In the genomic region with DNA sequence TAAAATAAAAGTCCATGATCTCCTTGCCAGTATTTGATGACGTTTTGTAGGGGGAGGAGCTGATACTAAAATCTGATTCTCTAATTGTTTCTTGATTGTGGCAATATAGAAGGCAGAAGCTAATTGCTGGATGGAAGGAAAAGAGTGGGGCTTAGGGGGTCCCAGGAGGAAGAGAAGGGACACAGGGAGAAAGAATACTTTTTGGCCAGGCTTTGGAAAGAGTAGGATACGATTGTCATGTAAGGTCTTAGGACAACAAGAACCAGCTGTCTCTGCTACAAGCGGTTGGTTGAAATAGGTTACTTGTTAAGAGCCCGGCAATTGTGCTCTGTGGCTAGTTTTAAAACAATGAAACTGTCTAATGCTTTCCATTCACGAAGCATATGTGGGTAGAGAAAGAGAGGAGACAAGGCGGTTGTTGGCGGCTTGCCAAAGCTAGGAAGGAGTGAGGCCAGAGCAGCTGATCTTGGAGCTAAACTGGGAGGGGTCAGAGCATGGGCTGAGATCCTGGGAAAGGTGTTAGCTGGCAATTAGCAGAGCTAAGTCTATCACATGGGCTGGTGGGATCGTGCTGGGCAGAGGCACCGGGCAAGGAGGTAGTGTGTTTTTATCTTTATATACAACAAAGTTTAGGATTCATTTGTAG, we compare ENCODE assay signal across 10 mouse cellular contexts. TPM values are rescaled to one million over a fixed set of nuclear protein-coding genes. Genes with fewer than 3 reads are reported as not detected.
A peak's percentile ranks its signal among the peaks of the same experiment; 100 is the strongest.
DNase-seq lines count a peak whose midpoint lies in the region; ATAC-seq lines count a peak whose summit lies in the region.
"Had no signal": no experiment of that assay in that cellular context is flagged by ENCODE, and none has a peak within 500 bp of the region (broad histone marks: within the 10 kb centered on the region; RNA-seq: fewer than 3 reads in every experiment).

No protein-coding gene starts in this region.

- H3K9me3 ChIP-seq in forebrain, embryonic 11.5 days (ENCODE audit: control insufficient read depth, low read length) = no peaks in the 10 kb centered on the region
- H3K9me3 ChIP-seq in forebrain, embryonic 10.5 days = no peaks in the 10 kb centered on the region
- no peaks in the 10 kb centered on the region for H3K9me3 ChIP-seq in forebrain, embryonic 16.5 days (ENCODE audit: control insufficient read depth, low read length)

- H3K36me3 ChIP-seq in forebrain, embryonic 11.5 days (ENCODE audit: control insufficient read depth, insufficient read depth, low read length) = no peaks in the 10 kb centered on the region
- H3K36me3 ChIP-seq in forebrain, embryonic 10.5 days (replicated peaks) = no peaks in the 10 kb centered on the region
- H3K36me3 ChIP-seq in forebrain, embryonic 16.5 days (ENCODE audit: control insufficient read depth, insufficient read depth) = no peaks in the 10 kb centered on the region

- 59% methylated on average over 9 of the region's 9 CpGs for WGBS in forebrain, embryonic 11.5 days
- 78% methylated on average over 9 of the region's 9 CpGs for WGBS in forebrain, embryonic 10.5 days
- WGBS in forebrain, embryonic 16.5 days = 12% methylated on average over 9 of the region's 9 CpGs

- H3K4me3 ChIP-seq in forebrain, embryonic 11.5 days (ENCODE audit: low read depth, low read length) = no peak overlapping the region
- no peak overlapping the region for H3K4me3 ChIP-seq in forebrain, embryonic 10.5 days
- H3K4me3 ChIP-seq in forebrain, embryonic 16.5 days (replicated peaks; ENCODE audit: low read length) = no peak overlapping the region

- H3K27me3 ChIP-seq in forebrain, embryonic 11.5 days (ENCODE audit: control insufficient read depth, insufficient read depth, low read length) = no peaks in the 10 kb centered on the region
- H3K27me3 ChIP-seq in forebrain, embryonic 10.5 days (ENCODE audit: poor library complexity, severe bottlenecking) = no peaks in the 10 kb centered on the region
- no peaks in the 10 kb centered on the region for H3K27me3 ChIP-seq in forebrain, embryonic 16.5 days (replicated peaks; ENCODE audit: control insufficient read depth, insufficient read depth, low read length)
- H3K27me3 ChIP-seq: CH12.LX had no signal

- no peaks in the 10 kb centered on the region for H3K4me1 ChIP-seq in forebrain, embryonic 11.5 days (replicated peaks; ENCODE audit: control insufficient read depth, insufficient read depth, low read length)
- no peaks in the 10 kb centered on the region for H3K4me1 ChIP-seq in forebrain, embryonic 10.5 days
- H3K4me1 ChIP-seq in forebrain, embryonic 16.5 days (replicated peaks; ENCODE audit: control insufficient read depth, insufficient read depth, low read length) = peaks cover 6% of the 10 kb centered on the region

- no peak overlapping the region for H3K27ac ChIP-seq in forebrain, embryonic 11.5 days (ENCODE audit: low read depth, low read length)
- no peak overlapping the region for H3K27ac ChIP-seq in forebrain, embryonic 10.5 days
- no peak overlapping the region for H3K27ac ChIP-seq in forebrain, embryonic 16.5 days (ENCODE audit: low read length)

- no peak overlapping the region for H3K9ac ChIP-seq in forebrain, embryonic 11.5 days (ENCODE audit: low read length)
- H3K9ac ChIP-seq in forebrain, embryonic 16.5 days (replicated peaks; ENCODE audit: low read depth, low read length) = no peak overlapping the region

- no peak overlapping the region for H3K4me2 ChIP-seq in forebrain, embryonic 11.5 days (ENCODE audit: low read depth, low read length, severe bottlenecking)
- H3K4me2 ChIP-seq in forebrain, embryonic 16.5 days (ENCODE audit: low read length) = peak overlapping the region; percentile 18

- DNase-seq in forebrain, embryonic 11.5 days (ENCODE audit: low spot score) = peak; percentile 70
- DNase-seq in forebrain, embryonic 10.5 days (ENCODE audit: extremely low spot score, low spot score) = no peak
- DNase-seq in NIH3T3 (ENCODE audit: low read depth) = peak; percentile 4
- peak; percentile 45 for DNase-seq in kidney, postnatal 10 days
- peak; percentile 96 for DNase-seq in retina, postnatal 1 day
- no peak for DNase-seq in thymus, postnatal 25 days
- no peak for DNase-seq in spleen, postnatal 14 days (ENCODE audit: low spot score in 2 of 2)

- ATAC-seq in forebrain, embryonic 11.5 days (replicated peaks; ENCODE audit: low FRiP score) = peak; percentile 88
- ATAC-seq in forebrain, embryonic 16.5 days = peak; percentile 87

RNA-seq across cellular contexts. Expression of a gene that starts 45.8 kb away (rescaled TPM):
- not detected in 2 replicates for polyA plus RNA-seq in forebrain, embryonic 11.5 days (2014; fragmentation: Nextera tagmentation; extraction: Ambion mirVana)
- polyA plus RNA-seq in forebrain, embryonic 10.5 days (2016; fragmentation: Nextera tagmentation; extraction: Ambion mirVana) = not detected in 2 replicates
- polyA plus RNA-seq in forebrain, embryonic 16.5 days (2015; fragmentation: Nextera tagmentation; extraction: Ambion mirVana) = not detected in 2 replicates
- polyA plus RNA-seq: small intestine, adult 2 months had no signal

Comparison
In these comparisons a context has a peak if more than half of its experiments do, and no peak if none do; other contexts are left out.
1. DNase-seq: peak in forebrain, embryonic 11.5 days (single experiment), NIH3T3 (single experiment), kidney, postnatal 10 days (single experiment) and retina, postnatal 1 day (single experiment); none in forebrain, embryonic 10.5 days (single experiment), thymus, postnatal 25 days (single experiment) and spleen, postnatal 14 days (0 of 2).